Mouse (Mus musculus): ENCODE measurements around the gene Gadd45a. TPM values are rescaled to one million over a fixed set of nuclear protein-coding genes. Genes with fewer than 3 reads are reported as not detected.

Gadd45a gene
- polyA plus RNA-seq, 1 experiment: 148 TPM

DNA sequence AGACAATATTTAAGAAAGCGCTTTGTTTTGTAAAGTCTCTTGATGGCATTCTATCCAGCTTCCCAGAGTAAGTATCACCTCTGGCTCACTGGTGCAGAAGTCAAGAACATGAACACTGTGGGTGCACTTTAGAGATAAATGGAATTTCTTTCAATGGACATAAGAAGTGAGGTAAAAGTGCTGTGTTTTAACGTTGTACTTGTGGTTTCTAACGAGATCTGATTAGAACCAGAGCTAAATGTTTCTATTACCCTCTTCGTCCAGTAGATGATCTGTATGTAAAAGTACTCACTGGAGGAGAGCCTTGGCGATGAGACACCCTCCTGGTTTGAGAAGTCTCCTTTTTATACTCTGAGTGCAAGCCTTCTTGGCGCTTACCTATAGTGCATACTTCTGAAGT, 48.2 kb downstream of the Gadd45a start:
- no peaks in the 10 kb centered on the region for H3K9me3 ChIP-seq
- no peak for TF ChIP-seq FLI1 (IDR thresholded peaks at IDR 0.05; ENCODE audit: low read length)
- TF ChIP-seq GATA1 (IDR thresholded peaks at IDR 0.05; ENCODE audit: borderline replicate concordance, low read length): no peak
- H3K27me3 ChIP-seq (replicated peaks): no peaks in the 10 kb centered on the region
- H3K36me3 ChIP-seq (replicated peaks; ENCODE audit: low read length): peaks cover 11% of the 10 kb centered on the region
- H3K4me3 ChIP-seq (replicated peaks): no peak overlapping the region
- peaks cover 87% of the 10 kb centered on the region for H3K4me1 ChIP-seq

DNA sequence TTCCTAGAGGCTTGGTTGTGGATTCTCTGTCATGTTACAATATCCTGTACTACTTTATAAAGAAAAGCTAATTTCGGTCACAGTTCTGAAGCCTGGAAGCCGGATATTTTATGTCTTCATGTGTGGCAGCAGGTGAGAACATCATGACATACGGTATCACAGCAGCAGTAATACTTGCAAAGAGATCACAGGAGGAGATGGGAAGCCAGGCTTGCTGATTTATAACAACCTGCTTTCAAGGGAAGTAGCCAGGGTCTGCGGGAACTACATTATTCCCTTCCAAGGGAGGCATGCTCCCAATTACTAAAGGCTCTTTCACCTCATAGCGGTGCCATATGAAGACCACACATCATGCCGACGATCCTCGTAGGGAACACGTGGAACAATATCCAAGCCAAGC, 48.9 kb downstream of the Gadd45a start:
- TF ChIP-seq FLI1 (IDR thresholded peaks at IDR 0.05; ENCODE audit: low read length) (no peak), GATA1 (IDR thresholded peaks at IDR 0.05; ENCODE audit: borderline replicate concordance, low read length) (no peak)
- peaks cover 91% of the 10 kb centered on the region for H3K4me1 ChIP-seq
- H3K4me3 ChIP-seq (replicated peaks): no peak overlapping the region
- H3K36me3 ChIP-seq (replicated peaks; ENCODE audit: low read length): peaks cover 11% of the 10 kb centered on the region
- no peaks in the 10 kb centered on the region for H3K9me3 ChIP-seq
- no peaks in the 10 kb centered on the region for H3K27me3 ChIP-seq (replicated peaks)

DNA sequence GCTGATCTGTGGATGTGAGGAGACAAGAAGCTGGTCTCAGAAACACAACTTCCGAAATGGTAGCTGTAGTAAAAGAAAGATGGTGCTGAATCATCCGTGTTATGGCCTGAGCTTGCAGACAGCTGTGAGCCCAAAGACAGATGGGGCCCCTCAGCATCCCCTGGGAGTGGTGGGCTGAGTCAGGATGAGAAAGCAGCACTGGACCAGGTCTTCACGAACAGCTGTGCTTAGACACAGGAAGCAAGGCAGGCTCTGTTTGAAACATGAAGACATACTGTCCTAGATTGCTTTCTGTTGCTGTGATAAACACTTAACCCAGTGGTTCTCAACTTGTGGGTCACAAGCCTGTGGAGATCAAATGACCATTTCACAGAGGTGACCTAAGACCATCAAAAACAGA, 49.6 kb downstream of the Gadd45a start:
- Histone ChIP-seq H3K4me1 (peaks cover 89% of the 10 kb centered on the region), H3K9me3 (no peaks in the 10 kb centered on the region), H3K4me3 (replicated peaks) (peak overlapping the region; percentile 57), H3K36me3 (replicated peaks; ENCODE audit: low read length) (peaks cover 8% of the 10 kb centered on the region), H3K27me3 (replicated peaks) (no peaks in the 10 kb centered on the region)
- TF ChIP-seq GATA1 (IDR thresholded peaks at IDR 0.05; ENCODE audit: borderline replicate concordance, low read length) (no peak), FLI1 (IDR thresholded peaks at IDR 0.05; ENCODE audit: low read length) (no peak)

DNA sequence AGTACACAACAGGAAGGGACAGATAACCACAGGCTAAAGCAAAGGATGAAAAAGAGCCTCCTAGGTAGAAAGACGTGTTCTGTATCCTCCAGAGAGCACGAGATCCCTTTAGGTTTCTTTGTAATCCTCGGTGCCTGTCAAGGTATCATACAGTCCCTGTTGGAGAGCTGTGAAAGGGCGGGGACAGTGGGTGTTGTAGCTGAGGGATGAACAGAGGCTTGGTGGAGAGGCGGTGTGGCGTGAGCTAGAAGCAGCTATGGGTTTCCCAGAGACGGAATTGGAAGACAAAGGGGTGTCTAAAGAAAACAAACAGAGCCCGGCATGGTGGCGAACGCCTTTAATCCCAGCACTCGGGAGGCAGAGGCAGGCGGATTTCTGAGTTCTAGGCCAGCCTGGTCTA, 51.2 kb downstream of the Gadd45a start:
- Histone ChIP-seq H3K27me3 (replicated peaks) (no peaks in the 10 kb centered on the region), H3K9me3 (no peaks in the 10 kb centered on the region), H3K4me3 (replicated peaks) (no peak overlapping the region), H3K4me1 (peaks cover 87% of the 10 kb centered on the region), H3K36me3 (replicated peaks; ENCODE audit: low read length) (peaks cover 6% of the 10 kb centered on the region)
- TF ChIP-seq GATA1 (IDR thresholded peaks at IDR 0.05; ENCODE audit: borderline replicate concordance, low read length) (no peak), FLI1 (IDR thresholded peaks at IDR 0.05; ENCODE audit: low read length) (no peak)

DNA sequence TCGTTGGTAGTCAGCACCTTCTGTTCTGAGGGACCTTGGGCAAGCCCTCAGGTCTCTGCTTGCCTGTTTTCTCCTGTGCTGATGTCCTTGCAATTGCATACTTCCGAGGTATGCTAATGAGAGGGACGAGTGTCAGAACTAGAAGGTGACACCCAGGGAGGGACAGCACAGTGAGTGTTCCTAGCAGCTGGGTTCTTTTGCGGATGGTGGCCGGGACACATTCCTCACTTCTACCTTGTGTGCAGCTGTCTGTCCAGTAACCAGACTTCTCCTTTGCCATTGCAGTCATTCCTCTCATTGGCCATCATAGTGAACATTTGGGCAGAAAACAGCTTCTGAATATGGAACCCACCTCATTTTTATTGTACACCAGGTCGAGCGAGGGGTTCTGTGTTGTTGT, 51.8 kb downstream of the Gadd45a start:
- peaks cover 6% of the 10 kb centered on the region for H3K36me3 ChIP-seq (replicated peaks; ENCODE audit: low read length)
- peaks cover 90% of the 10 kb centered on the region for H3K4me1 ChIP-seq
- TF ChIP-seq GATA1 (IDR thresholded peaks at IDR 0.05; ENCODE audit: borderline replicate concordance, low read length): no peak
- no peak for TF ChIP-seq FLI1 (IDR thresholded peaks at IDR 0.05; ENCODE audit: low read length)
- peak overlapping the region; percentile 43 for H3K4me3 ChIP-seq (replicated peaks)
- H3K9me3 ChIP-seq: no peaks in the 10 kb centered on the region
- H3K27me3 ChIP-seq (replicated peaks): no peaks in the 10 kb centered on the region

Other genes with a start within 250 kb of the Gadd45a start
- gene Vmn1r39, start 226.8 kb downstream of the Gadd45a start, polyA plus RNA-seq (2012; ENCODE audit: insufficient read depth, low replicate concordance): not detected in 2 replicates
- 6.0 and 24.2 TPM in 2 replicates for gene Gng12, start 141.1 kb downstream of the Gadd45a start, polyA plus RNA-seq (2012; ENCODE audit: insufficient read depth, low replicate concordance)
- 385 and 1,065 TPM in 2 replicates for gene Serbp1, start 200.7 kb upstream of the Gadd45a start, polyA plus RNA-seq (2012; ENCODE audit: insufficient read depth, low replicate concordance)